Mouse (Mus musculus) lung, postnatal 14 days (tissue): Measurements from ENCODE around the gene Avpr1b.

Source experiments
- DNase-seq: peaks from one replicate; pipeline ENCODE4 v3.0.0; 2021

Gene Avpr1b

GRCm38 (mm10) chr1:131623644-131624043 lies 24.6 kb downstream of the Avpr1b start:
- DNase-seq, result no peak

- no peak for DNase-seq
These were observed 25.3 kb downstream of the Avpr1b start for GRCm38 (mm10) chr1:131624175-131624835.

GRCm38 (mm10) chr1:131626200-131626599 lies 27.2 kb downstream of the Avpr1b start:
- DNase-seq, result no peak

GRCm38 (mm10) chr1:131632216-131632615 lies 33.2 kb downstream of the Avpr1b start:
- peak; percentile 12 for DNase-seq

GRCm38 (mm10) chr1:131634495-131634894 lies 35.5 kb downstream of the Avpr1b start:
- DNase-seq, result no peak

GRCm38 (mm10) chr1:131637791-131638540 lies 38.9 kb downstream of the Avpr1b start, which contains the start of gene Ctse:
Gene Ctse (plus strand): TSS chr1:131638306.
- no peak for DNase-seq

GRCm38 (mm10) chr1:131638541-131639421 lies 39.7 kb downstream of the Avpr1b start:
- no peak for DNase-seq

GRCm38 (mm10) chr1:131640062-131640461 lies 41.0 kb downstream of the Avpr1b start:
- DNase-seq, result no peak

- DNase-seq, result no peak
These were observed 42.5 kb downstream of the Avpr1b start for GRCm38 (mm10) chr1:131641565-131641964.

GRCm38 (mm10) chr1:131642251-131642650 lies 43.2 kb downstream of the Avpr1b start:
- DNase-seq, result no peak

- no peak for DNase-seq
These were observed 53.8 kb downstream of the Avpr1b start for GRCm38 (mm10) chr1:131652670-131653443.

GRCm38 (mm10) chr1:131655601-131656000 lies 56.6 kb downstream of the Avpr1b start:
- no peak for DNase-seq

GRCm38 (mm10) chr1:131657945-131658354 lies 58.9 kb downstream of the Avpr1b start:
- peak; percentile 93 for DNase-seq

- DNase-seq, result no peak
These were observed 60.6 kb downstream of the Avpr1b start for GRCm38 (mm10) chr1:131659512-131660085.

- no peak for DNase-seq
These were observed 61.2 kb downstream of the Avpr1b start for GRCm38 (mm10) chr1:131660266-131660665.

- no peak for DNase-seq
These were observed 61.9 kb downstream of the Avpr1b start for GRCm38 (mm10) chr1:131660716-131661472.
